Mouse (Mus musculus) CH12.LX (cell line): ENCODE data around the gene Pip5k1c. TPM values are rescaled to one million over a fixed set of nuclear protein-coding genes. Genes with fewer than 3 reads are reported as not detected.

Experiments
- DNase-seq: peaks from one replicate; pipeline ENCODE4 v3.0.0-alpha.2; 2013; ENCODE audit errors: extremely low read depth
- H3K27ac ChIP-seq: 2 replicates; pipeline ENCODE4 v1.5.1; 2012; ENCODE audit warnings: low read depth, mild to moderate bottlenecking, control low read depth, moderate library complexity; ENCODE audit not compliant: insufficient read depth
- H3K27me3 ChIP-seq: replicated peaks from 2 replicates; pipeline ENCODE3; 2012; ENCODE audit warnings: inconsistent platforms
- H3K36me3 ChIP-seq, 2 experiments: replicated peaks in 1 of 2; 2 replicates each; pipeline versions ENCODE3 to v1.6.1; 2012; ENCODE audit warnings: inconsistent platforms in 1 of 2, low read length in 1 of 2, mild to moderate bottlenecking in 1 of 2, mixed read lengths in 1 of 2, moderate library complexity in 1 of 2; ENCODE audit not compliant: control insufficient read depth in 1 of 2, insufficient read depth in 1 of 2
- H3K4me1 ChIP-seq, 2 experiments: 2 replicates each; pipeline ENCODE4 v1.6.1; 2012; ENCODE audit warnings: inconsistent platforms in 1 of 2, moderate library complexity in 1 of 2; ENCODE audit not compliant: insufficient read depth in 2 of 2, control insufficient read depth in 1 of 2
- H3K4me2 ChIP-seq: 2 replicates; pipeline ENCODE4 v1.6.1; 2012; ENCODE audit warnings: low read depth, mild to moderate bottlenecking, control low read depth; ENCODE audit not compliant: poor library complexity, insufficient read depth, severe bottlenecking
- H3K4me3 ChIP-seq, 3 experiments: fragments of 150-350 bp in 1 of 3; sonication (generic) in 1 of 3; replicated peaks in 1 of 3; 2 replicates each; pipeline versions ENCODE3 to v1.5.1; 2011 to 2012; ENCODE audit warnings: low read depth in 2 of 3, low read length in 2 of 3, mild to moderate bottlenecking in 2 of 3, moderate library complexity in 2 of 3, control low read depth in 1 of 3, improper control_type of control experiment in 1 of 3, inconsistent platforms in 1 of 3, mixed read lengths in 1 of 3; ENCODE audit not compliant: poor library complexity in 1 of 3
- H3K79me2 ChIP-seq: replicated peaks from 2 replicates; pipeline ENCODE4 v1.6.1; 2012; ENCODE audit warnings: mild to moderate bottlenecking, moderate library complexity; ENCODE audit not compliant: control insufficient read depth, poor library complexity, insufficient read depth, severe bottlenecking; ENCODE audit errors: extremely low read depth
- H3K9ac ChIP-seq: 2 replicates; pipeline ENCODE4 v1.6.1; 2012; ENCODE audit warnings: low read depth, mild to moderate bottlenecking, control low read depth, moderate library complexity; ENCODE audit not compliant: insufficient read depth
- H3K9me3 ChIP-seq: replicated peaks from 2 replicates; pipeline ENCODE3; 2012; ENCODE audit warnings: low read length, inconsistent platforms, mixed read lengths
- BHLHE40 ChIP-seq: IDR thresholded peaks from 2 replicates; pipeline ENCODE4 v1.6.1; 2011; ENCODE audit warnings: mild to moderate bottlenecking, low read depth, low read length, improper control_type of control experiment
- CHD1 ChIP-seq: IDR thresholded peaks from 2 replicates; pipeline ENCODE4 v1.6.1; 2012; ENCODE audit warnings: low read depth, low read length, improper control_type of control experiment, inconsistent platforms
- CHD2 ChIP-seq: IDR thresholded peaks from 2 replicates; pipeline ENCODE4 v1.6.1; 2011; ENCODE audit warnings: low read length, improper control_type of control experiment
- E2F4 ChIP-seq: IDR thresholded peaks from 2 replicates; pipeline ENCODE4 v1.6.1; 2011; ENCODE audit warnings: low read depth, low read length, improper control_type of control experiment; ENCODE audit not compliant: insufficient replicate concordance
- EP300 ChIP-seq: IDR thresholded peaks from 2 replicates; pipeline ENCODE4 v1.6.1; 2011; ENCODE audit warnings: low read length, improper control_type of control experiment
- ETS1 ChIP-seq: conservative IDR thresholded peaks from 2 replicates; pipeline ENCODE4 v1.6.1; 2012; ENCODE audit warnings: low read depth, mild to moderate bottlenecking, inconsistent platforms, low read length, improper control_type of control experiment, moderate library complexity
- IRF4 ChIP-seq: IDR thresholded peaks from 2 replicates; pipeline ENCODE4 v1.6.1; 2014; ENCODE audit warnings: low read depth, mild to moderate bottlenecking, inconsistent platforms, low read length, improper control_type of control experiment
- JUN ChIP-seq: IDR thresholded peaks from 2 replicates; pipeline ENCODE4 v1.6.1; 2011; ENCODE audit warnings: low read depth, mild to moderate bottlenecking, low read length, improper control_type of control experiment, moderate library complexity; ENCODE audit not compliant: insufficient read depth
- JUND ChIP-seq: conservative IDR thresholded peaks from 2 replicates; pipeline ENCODE4 v1.6.1; 2011; ENCODE audit warnings: low read depth, low read length, improper control_type of control experiment
- KAT2A ChIP-seq: IDR thresholded peaks from 2 replicates; pipeline ENCODE4 v1.6.1; 2012; ENCODE audit warnings: low read length, improper control_type of control experiment, inconsistent platforms; ENCODE audit not compliant: insufficient replicate concordance
- MEF2A ChIP-seq: IDR thresholded peaks from 2 replicates; pipeline ENCODE4 v1.6.1; 2014; ENCODE audit warnings: low read depth, mild to moderate bottlenecking, inconsistent platforms, low read length, improper control_type of control experiment, borderline replicate concordance
- MYC ChIP-seq: IDR thresholded peaks from 2 replicates; pipeline ENCODE4 v1.6.1; 2011; ENCODE audit warnings: low read depth, mild to moderate bottlenecking, improper control_type of control experiment, low read length
- RCOR1 ChIP-seq: conservative IDR thresholded peaks from 2 replicates; pipeline ENCODE4 v1.6.1; 2012; ENCODE audit warnings: low read depth, mild to moderate bottlenecking, inconsistent platforms, low read length, improper control_type of control experiment
- TCF12 ChIP-seq: IDR thresholded peaks from 2 replicates; pipeline ENCODE4 v1.6.1; 2014; ENCODE audit warnings: low read depth, mild to moderate bottlenecking, inconsistent platforms, low read length, improper control_type of control experiment
- USF1 ChIP-seq: IDR thresholded peaks from 2 replicates; pipeline ENCODE4 v1.6.1; 2014; ENCODE audit warnings: low read depth, mild to moderate bottlenecking, inconsistent platforms, low read length, improper control_type of control experiment
- dilution Hi-C: fragments of 300-500 bp; cut with MboI; formaldehyde crosslinking; loops from 2 replicates; pipeline ENCODE4 v1.14.3; 2020; ENCODE audit warnings: low sequenced_read_pairs; ENCODE audit not compliant: extremely low pct_unique_long_range_greater_than_20kb, extremely low pct_ligation_motif_present
- in situ Hi-C: fragments of 300-500 bp; cut with MboI; formaldehyde crosslinking; loops from 3 replicates; pipeline ENCODE4 v1.14.3; 2019; ENCODE audit warnings: low sequenced_read_pairs, low pct_ligation_motif_present, low pct_unique_long_range_greater_than_20kb, mixed read lengths
- polyA plus RNA-seq: library from polyadenylated mRNA; unstranded; fragments of >175 nt; gene quantifications from 2 replicates; pipeline ENCODE4 v1.2.1, GENCODE M21; 2012; ENCODE audit warnings: low read depth; ENCODE audit not compliant: insufficient read length
- total RNA-seq, 2 experiments: library from RNA; depleted of rRNA; stranded (reverse); fragments of 300-350 nt in 1 of 2; fragments of >200 nt in 1 of 2; gene quantifications; 2 replicates each; pipeline ENCODE4 v1.2.3; 2012 to 2014

Pip5k1c gene
- total and polyA plus RNA-seq, 3 experiments: 11.4 to 51.4 (median 12.6) TPM

- H3K36me3 ChIP-seq: peaks cover 60 to 81% of the 10 kb centered on the region in 2 experiments
- no peak for DNase-seq
Measured at GRCm38 (mm10) chr10:81362336-81362949, 69.7 kb downstream of the Pip5k1c start.

GRCm38 (mm10) chr10:81363436-81364346, 70.9 kb downstream of the Pip5k1c start:
- H3K4me3 ChIP-seq: peak overlapping the region in 1 of 3 experiments; percentile 3
- no peak for DNase-seq
- H3K9me3 ChIP-seq: no peaks in the 10 kb centered on the region
- no peaks in the 10 kb centered on the region for H3K27me3 ChIP-seq
- H3K4me1 ChIP-seq: peaks cover 42 to 81% of the 10 kb centered on the region in 2 experiments
- no peak overlapping the region for H3K4me2 ChIP-seq
- no peak overlapping the region for H3K9ac ChIP-seq
- dilution Hi-C loops: no loop called here
- peaks cover 72 to 93% of the 10 kb centered on the region in 2 experiments for H3K36me3 ChIP-seq
- peak overlapping the region; percentile 7; the same call in 1 of the 2 replicates for H3K27ac ChIP-seq
- TF ChIP-seq EP300: no peak
- TF ChIP-seq MEF2A: no peak
- TF ChIP-seq CHD2: 0 out of 2 replicates have a peak, but pooled peaks have one; percentile 37
- 0 out of 2 replicates have a peak, but pooled peaks have one; percentile 21 for TF ChIP-seq IRF4
- 0 out of 2 replicates have a peak, but pooled peaks have one; percentile 10 for TF ChIP-seq TCF12
- TF ChIP-seq JUND: no peak
- H3K79me2 ChIP-seq: no peaks in the 10 kb centered on the region
- in situ Hi-C loops: no loop called here

More at GRCm38 (mm10) chr10:81362336-81362949, 69.7 kb downstream of the Pip5k1c start:
- in situ Hi-C loops: no loop called here
- peak overlapping the region; percentile 25; the same call in 1 of the 2 replicates for H3K27ac ChIP-seq
- H3K4me1 ChIP-seq: peaks cover 44 to 86% of the 10 kb centered on the region in 2 experiments
- no peak overlapping the region for H3K4me2 ChIP-seq
- no peaks in the 10 kb centered on the region; the same call in 1 of the 2 replicates for H3K79me2 ChIP-seq
- no peak for TF ChIP-seq RCOR1
- no peak for TF ChIP-seq CHD2
- TF ChIP-seq E2F4: no peak
- no peak for TF ChIP-seq JUND
- no peak for TF ChIP-seq ETS1
- TF ChIP-seq JUN: no peak
- no peak for TF ChIP-seq KAT2A
- TF ChIP-seq MYC: no peak
- TF ChIP-seq CHD1: no peak
- no peak for TF ChIP-seq BHLHE40
- no peak for TF ChIP-seq IRF4
- no peak for TF ChIP-seq USF1
- TF ChIP-seq, all 38 proteins: peak for 0
- no peaks in the 10 kb centered on the region for H3K9me3 ChIP-seq
- dilution Hi-C loops: no loop called here
- no peak overlapping the region for H3K9ac ChIP-seq
- H3K4me3 ChIP-seq: peak overlapping the region in 1 of 3 experiments; percentile 30
- H3K27me3 ChIP-seq: no peaks in the 10 kb centered on the region
